Mouse (Mus musculus) heart, postnatal 36 days (tissue): ENCODE measurements around the gene Gm3424. TPM values are rescaled to one million over a fixed set of nuclear protein-coding genes. Genes with fewer than 3 reads are reported as not detected.
"Not testable (repeated sequence)": the region's sequence is repeated elsewhere in the genome, so short reads cannot be mapped to it uniquely, and the experiment has no call there.

Experiments used
- DNase-seq, 2 experiments: peaks; one replicate each; pipeline ENCODE4 v3.0.0; 2021 to 2022
- intact Hi-C: fragments of 180-260 bp; cut with DNase I; formaldehyde crosslinking; loops from one replicate; pipeline ENCODE4 v1.15.1; 2025
- total RNA-seq, 2 experiments: library from RNA; stranded (reverse); gene quantifications; 2 replicates each; pipeline ENCODE4 v1.2.3; 2021

The Gm3424 gene
- not detected for total RNA-seq

GRCm38 (mm10) chr14:5830229-5830628, at the start of gene Gm3424:
Gene Gm3424 (minus strand): TSS chr14:5830329.
- intact Hi-C loops, DNase-seq: not testable (repeated sequence)

GRCm38 (mm10) chr14:5879791-5880190, 49.7 kb upstream of the Gm3424 start:
- not testable (repeated sequence) for DNase-seq

GRCm38 (mm10) chr14:5879136-5879535, 49.0 kb upstream of the Gm3424 start:
- intact Hi-C loops, result not testable (repeated sequence)
- peak in 1 of 2 experiments; percentile 22 for DNase-seq

More at GRCm38 (mm10) chr14:5879791-5880190, 49.7 kb upstream of the Gm3424 start:
- intact Hi-C loops, result not testable (repeated sequence)

- intact Hi-C loops, DNase-seq: not testable (repeated sequence)
Observed at GRCm38 (mm10) chr14:5855911-5856310, 25.8 kb upstream of the Gm3424 start.

- DNase-seq, intact Hi-C loops: not testable (repeated sequence)
Observed at GRCm38 (mm10) chr14:5812699-5813356, 17.3 kb downstream of the Gm3424 start.

GRCm38 (mm10) chr14:5807882-5808281, 22.2 kb downstream of the Gm3424 start, which contains the start of gene Gm3383:
Gene Gm3383 (minus strand): TSS chr14:5807982.
- DNase-seq, intact Hi-C loops: not testable (repeated sequence)

Other genes with a start within 250 kb of the Gm3424 start
- not detected for gene Gm8265, start 197.3 kb downstream of the Gm3424 start, total RNA-seq
- not detected for gene Gm9603, start 142.9 kb downstream of the Gm3424 start, total RNA-seq
- under 1 TPM; 0.19 to 0.27 TPM for gene Gm3373, start 88.8 kb downstream of the Gm3424 start, total RNA-seq
- under 1 TPM in 1 of 2 experiments, not detected in 1; 0.67 TPM for gene Gm3383, start 22.3 kb downstream of the Gm3424 start, total RNA-seq
- under 1 TPM in 1 of 2 experiments, not detected in 1; 0.25 TPM for gene Gm8237, start 50.1 kb upstream of the Gm3424 start, total RNA-seq
- under 1 TPM; 0.22 to 0.33 TPM for gene Gm3248, start 131.4 kb upstream of the Gm3424 start, total RNA-seq
- not detected for gene Gm3453, start 148.8 kb upstream of the Gm3424 start, total RNA-seq
- gene Gm6337, start 227.9 kb upstream of the Gm3424 start, total RNA-seq, result not detected